Mouse (Mus musculus) kidney, postnatal 25 days (tissue): Measurements from ENCODE around the gene Sntg2.

Source experiments
- DNase-seq, 2 experiments: peaks; one replicate each; pipeline ENCODE4 v3.0.0; 2021; ENCODE audit warnings: mixed read lengths in 2 of 2

Sntg2 gene

DNA sequence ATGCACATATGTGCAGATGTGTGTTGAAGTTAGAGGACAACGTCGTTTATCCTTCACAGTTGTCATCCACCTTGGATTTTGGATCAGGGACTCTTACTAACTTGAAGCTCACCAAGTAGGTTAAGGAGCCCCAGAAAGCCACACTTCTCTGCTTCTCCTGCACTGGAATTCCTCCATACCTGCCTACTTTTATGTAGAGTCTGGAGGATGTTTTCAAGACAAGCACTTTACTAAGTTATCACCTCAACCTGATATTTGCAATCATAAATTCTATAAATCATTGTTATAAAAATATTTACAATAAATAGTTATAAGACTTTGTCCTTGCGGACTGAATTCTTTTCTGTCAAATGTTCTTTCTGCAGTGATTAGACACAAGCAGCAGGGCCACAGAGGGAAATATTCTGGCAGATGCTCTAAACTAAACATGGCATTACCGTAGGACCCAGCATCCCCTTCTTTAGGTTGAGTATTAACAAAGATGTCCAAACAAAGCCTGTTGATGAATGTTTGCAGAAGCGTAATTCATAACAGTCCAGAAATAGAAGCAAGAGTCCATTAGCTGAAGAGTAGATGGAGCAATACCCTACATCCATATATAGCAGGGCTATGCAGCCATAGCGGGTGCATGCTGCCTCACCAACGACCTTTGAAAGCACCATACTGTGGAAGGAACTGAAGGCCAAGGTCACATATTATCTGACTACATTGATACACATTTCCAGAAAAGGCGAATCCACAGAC is 100.8 kb downstream of the Sntg2 start:
- no peak for DNase-seq

DNA sequence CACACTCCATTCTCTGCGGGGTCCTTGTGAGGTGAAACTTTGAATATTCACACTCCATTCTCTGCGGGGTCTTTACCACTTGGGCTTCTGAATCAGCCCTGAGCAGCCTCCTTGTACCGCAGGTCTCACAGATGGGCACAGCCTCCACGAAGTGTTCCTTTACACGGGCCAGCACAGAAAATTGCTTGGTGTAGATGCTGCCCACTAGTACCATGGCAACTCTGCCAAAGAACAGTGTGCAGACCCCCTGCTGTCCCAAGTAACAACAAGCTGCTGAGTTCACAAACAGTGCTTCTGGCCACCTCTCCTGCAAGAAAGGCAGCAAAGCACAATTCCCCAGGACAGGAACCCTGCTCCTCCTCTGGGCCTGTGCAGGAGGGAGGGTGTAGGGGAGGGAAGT is 109.0 kb downstream of the Sntg2 start:
- DNase-seq, result no peak

GRCm38 (mm10) chr12:30261187-30261586 is 112.0 kb downstream of the Sntg2 start:
- no peak for DNase-seq

GRCm38 (mm10) chr12:30258641-30259040 is 114.5 kb downstream of the Sntg2 start:
- no peak for DNase-seq

- no peak for DNase-seq
Observed at GRCm38 (mm10) chr12:30257664-30258063, 115.5 kb downstream of the Sntg2 start.

- DNase-seq, result no peak
Observed at GRCm38 (mm10) chr12:30256207-30256606, 117.0 kb downstream of the Sntg2 start.

- DNase-seq, result no peak
Observed at GRCm38 (mm10) chr12:30254581-30254980, 118.6 kb downstream of the Sntg2 start.

- DNase-seq, result no peak
Observed at GRCm38 (mm10) chr12:30252381-30252780, 120.8 kb downstream of the Sntg2 start.

- DNase-seq, result no peak
Observed at GRCm38 (mm10) chr12:30251283-30251829, 121.8 kb downstream of the Sntg2 start.

- no peak for DNase-seq
Observed at GRCm38 (mm10) chr12:30249068-30249467, 124.1 kb downstream of the Sntg2 start.

DNA sequence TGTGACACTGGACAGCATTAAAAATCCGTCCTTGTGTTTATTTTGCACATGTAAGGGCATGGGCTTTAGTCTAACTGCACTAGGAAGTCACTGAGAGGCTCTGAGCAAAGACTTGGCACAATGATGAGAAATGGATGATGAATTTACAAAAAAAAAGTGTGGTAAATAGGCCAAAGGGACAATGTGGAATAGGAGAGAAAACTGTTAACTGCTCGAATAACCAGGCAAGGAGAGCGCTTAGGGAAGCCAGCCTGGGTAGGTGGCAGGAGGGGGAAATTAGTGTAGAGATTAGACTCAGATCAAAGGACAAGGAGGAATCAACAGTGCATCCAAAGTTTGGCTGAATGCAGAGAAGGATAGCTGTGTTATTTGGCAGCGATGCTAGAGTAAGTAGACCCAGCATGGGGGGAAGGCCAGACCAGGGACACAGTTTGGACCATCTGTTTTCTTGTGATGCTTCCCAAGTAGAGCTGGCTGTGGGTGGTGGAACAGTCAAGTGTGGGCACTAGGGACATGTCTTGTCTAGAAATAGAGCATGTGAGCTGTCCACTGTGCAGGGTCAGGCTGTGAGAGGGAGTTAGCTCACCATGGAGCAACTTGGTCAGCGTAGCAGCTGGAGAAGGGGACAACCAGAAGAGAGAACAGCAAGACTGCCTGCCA is 126.8 kb downstream of the Sntg2 start:
- peak in 1 of 2 experiments; percentile 1 for DNase-seq

- DNase-seq, result peak; percentile 30 to 39
Observed at GRCm38 (mm10) chr12:30244194-30244593, 129.0 kb downstream of the Sntg2 start.

GRCm38 (mm10) chr12:30240891-30241290 is 132.3 kb downstream of the Sntg2 start:
- DNase-seq, result no peak

GRCm38 (mm10) chr12:30234940-30235339 is 138.2 kb downstream of the Sntg2 start:
- DNase-seq, result no peak

- DNase-seq, result no peak
Observed at GRCm38 (mm10) chr12:30228004-30228403, 145.2 kb downstream of the Sntg2 start.

DNA sequence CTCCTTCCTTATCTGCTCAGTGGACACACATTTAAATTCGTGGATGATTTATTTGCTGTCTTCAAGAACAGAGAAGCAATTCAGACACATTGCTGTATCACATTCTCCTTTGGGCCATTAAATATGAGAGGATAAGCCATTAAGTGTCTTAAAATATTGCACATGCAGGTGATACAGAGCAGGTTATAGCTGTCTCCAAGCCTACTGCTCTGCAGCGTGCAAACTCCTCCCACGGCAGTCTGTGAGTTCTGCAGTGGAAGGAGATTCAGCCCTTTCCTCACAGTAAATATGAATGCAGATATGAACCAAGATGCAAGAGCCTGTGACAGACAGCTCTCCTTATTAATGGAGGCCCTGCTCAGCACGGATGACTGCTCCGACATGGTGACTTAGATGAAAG is 146.9 kb downstream of the Sntg2 start:
- DNase-seq, result no peak

- DNase-seq, result no peak
Observed at GRCm38 (mm10) chr12:30216762-30217441, 156.3 kb downstream of the Sntg2 start.

GRCm38 (mm10) chr12:30214761-30215160 is 158.4 kb downstream of the Sntg2 start:
- DNase-seq, result no peak

DNA sequence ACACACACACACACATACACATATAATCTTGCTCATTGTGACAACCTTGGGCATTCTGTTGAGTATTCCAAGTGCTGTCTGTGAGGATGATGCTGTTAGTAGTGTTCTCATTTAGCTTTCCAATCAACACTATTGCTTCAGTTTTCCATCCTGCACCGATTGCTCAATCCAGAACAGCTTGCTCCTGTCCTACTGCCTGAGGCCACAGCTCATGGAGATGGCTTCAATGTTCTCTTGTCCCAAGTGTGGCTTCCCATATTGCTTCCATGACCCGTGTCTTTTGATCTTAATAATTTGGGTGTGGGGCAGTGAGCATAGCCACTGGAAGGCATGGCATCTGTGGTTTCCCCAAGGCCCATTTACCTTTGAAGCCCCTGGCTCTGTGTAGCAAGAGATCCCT is 162.8 kb downstream of the Sntg2 start:
- DNase-seq, result no peak

GRCm38 (mm10) chr12:30208527-30208926 is 164.6 kb downstream of the Sntg2 start:
- no peak for DNase-seq

DNA sequence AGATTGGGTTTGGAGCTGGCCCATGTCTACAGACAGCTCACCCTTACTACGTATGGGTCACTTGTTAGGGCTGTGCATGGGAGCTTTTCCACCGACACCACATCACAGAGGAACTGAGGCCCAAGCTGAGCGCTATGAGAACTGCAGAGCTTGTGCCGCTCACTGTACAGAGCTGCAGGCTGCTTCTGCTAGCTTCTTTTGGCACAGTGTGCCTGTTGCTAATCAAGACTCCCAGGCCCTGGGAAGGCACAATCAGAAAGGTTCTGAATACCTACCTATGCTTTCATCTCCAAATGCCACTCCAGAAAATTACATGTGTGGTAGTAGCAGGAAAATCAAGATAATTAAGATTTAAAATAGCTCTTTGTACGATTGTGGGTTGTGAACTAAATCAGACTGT is 165.1 kb downstream of the Sntg2 start:
- no peak for DNase-seq

DNA sequence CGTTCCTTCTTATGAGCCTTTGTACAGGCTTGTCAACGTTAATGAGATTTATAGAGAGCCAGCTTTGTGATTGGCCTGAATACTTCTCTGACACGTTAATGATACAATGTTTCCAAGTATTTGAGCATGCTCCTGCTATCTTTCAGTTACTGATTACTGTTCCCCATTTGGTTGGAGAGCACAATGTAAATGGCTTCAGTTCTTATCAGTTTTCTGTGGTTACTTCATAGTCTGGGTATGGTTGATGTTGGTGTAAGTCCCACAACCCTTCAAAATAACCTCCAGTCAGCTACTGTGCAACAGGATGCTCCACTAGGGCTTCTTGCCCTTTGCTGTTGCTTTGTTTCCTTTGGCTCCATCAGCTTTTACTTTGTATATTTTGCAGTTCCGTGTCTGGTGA is 168.7 kb downstream of the Sntg2 start:
- no peak for DNase-seq

DNA sequence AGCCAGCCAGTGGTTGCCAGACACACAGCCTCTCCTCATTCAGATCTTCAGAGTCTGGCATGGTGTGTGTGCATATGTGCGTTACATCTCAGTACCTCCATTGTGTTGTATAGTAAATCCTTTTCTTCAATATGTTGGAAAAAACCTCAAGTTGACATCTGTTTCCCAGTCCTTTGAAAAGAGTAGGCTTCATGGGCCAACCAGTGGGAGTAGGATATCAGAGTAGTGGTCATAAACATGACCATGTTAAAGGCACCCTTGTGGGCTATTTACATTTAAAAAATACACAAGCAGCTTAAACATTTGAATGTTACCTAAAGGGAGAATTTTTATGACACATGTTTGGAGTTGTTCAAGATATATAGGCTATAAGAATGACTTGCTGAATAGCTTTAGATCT is 170.4 kb downstream of the Sntg2 start:
- DNase-seq, result no peak

DNA sequence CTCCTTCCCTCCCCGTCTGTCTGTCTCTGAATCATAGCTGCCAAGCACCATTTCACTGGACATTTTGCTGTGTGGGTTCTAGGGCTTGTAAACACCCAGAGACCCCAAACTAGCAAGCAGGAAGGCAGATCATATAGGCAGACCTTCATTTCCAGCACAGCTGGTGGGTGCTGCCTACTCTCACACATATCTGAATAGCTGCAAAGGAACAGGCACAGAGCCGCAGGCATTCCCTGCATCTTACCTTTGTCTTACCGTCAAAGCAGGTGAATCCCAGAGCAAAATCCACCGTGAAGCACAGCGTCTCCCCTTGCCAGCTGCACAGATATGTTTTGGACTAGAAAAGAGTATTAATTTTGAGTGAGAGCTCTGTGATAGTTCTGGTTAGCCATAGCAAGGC is 172.1 kb downstream of the Sntg2 start:
- DNase-seq, result no peak
